Mouse (Mus musculus): ENCODE results near the gene Trim17. TPM values are rescaled to one million over a fixed set of nuclear protein-coding genes. Genes with fewer than 3 reads are reported as not detected.

The Trim17 gene
- 0.08 and 0.09 TPM in 2 replicates for polyA plus RNA-seq (2012; rRNA removed; ENCODE audit: low replicate concordance)

DNA sequence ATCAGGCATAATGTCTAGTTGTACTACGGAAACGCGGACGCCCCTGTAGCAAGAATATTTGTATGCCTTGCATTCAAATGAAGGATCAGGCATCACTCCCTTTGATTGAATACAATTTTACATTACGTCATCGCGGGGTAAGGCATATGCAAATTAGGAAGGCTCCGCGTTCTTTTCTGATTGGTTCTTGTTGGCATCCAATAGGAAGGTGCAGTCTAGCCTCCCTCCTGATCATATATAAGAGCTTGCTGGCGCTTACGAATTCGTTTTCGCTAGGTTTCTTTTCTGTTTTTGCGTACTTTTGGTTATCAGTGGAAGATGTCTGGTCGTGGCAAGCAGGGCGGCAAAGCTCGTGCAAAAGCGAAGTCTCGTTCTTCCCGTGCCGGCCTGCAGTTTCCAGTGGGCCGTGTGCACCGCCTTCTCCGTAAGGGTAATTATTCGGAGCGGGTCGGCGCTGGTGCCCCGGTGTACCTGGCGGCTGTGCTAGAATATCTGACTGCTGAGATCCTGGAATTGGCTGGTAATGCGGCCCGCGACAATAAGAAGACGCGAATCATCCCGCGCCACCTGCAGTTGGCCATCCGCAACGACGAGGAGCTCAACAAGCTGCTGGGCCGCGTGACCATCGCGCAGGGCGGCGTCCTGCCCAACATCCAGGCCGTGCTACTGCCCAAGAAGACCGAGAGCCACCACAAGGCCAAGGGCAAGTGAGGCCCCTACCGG is at the start of gene Trim17, which contains the start of gene Hist3h2a:
Gene Trim17 (plus strand): TSS at position 266 of the 723 bp plus-strand sequence.
Gene Hist3h2a (plus strand): TSS at position 266 of the 723 bp plus-strand sequence.

DNA sequence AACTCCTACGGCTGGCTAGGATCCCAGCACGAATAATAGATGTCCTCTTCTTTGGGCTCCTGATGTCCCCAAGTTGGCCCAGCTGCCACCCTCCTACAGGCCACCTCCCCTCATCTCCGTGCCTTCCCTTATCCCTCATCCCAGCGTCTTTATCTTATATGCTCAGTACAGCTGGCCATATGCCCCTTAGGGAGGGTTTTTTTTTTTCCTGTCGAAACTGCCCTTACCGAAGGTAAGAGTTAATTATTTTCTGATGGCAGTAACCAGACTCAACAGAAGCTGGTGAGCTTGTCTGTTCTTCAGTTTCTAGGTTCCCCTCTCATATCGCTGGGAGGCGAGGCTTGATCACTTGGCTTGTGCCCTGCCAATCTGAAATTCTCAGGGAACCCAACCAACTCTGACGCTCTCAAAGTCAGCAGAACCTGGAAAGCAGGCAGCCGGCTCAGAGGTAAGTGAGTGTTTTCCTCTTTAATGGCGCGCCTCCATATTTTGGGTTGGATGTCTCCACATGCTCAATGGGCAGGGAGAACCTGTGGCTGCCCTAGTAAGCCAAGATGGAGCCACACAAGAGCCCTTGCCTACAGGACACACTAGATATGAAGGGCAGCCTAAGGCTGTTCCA is 36.6 kb upstream of the Trim17 start, which contains the start of gene Btnl10:
Gene Btnl10 (plus strand): TSS at position 164 of the 622 bp plus-strand sequence.

DNA sequence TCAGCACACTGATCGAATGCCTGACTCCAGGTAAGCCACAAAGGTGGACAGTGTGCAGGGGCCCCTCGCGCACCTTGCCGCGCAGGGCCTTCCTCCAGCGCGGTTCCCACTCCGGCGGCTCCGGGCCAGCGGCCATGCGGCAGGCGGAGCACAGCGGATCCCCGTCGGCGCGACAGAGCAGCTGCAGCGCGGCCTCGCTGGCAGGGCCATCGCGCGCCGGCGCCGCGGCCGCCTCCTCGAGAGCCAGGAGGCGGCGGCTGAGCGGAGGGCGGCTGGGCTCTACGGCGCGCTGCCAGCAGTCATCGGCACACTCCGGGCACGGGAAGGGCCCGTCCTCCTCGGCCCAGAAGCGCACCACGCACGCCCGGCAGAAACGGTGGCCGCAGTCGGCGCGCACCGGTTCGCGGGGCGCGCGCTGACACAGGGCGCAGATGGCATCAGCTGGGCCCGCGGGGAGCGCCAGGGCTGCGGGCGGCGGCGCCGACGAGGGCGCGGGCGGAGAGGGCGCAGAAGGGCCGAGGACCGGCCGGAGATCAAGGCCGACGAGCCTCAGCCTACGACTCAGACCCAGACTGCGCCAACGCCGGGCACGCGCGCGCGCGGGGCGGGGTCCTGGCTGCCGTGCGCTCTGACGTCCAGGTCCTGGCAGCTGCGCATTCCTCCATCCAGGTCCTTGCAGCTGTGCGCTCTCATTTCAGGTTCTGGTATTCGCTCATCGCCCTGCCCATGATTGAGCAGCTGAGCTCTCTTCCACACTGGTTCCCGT is 16.0 kb upstream of the Trim17 start, which contains the start of gene Rnf187:
Gene Rnf187 (minus strand): TSS at position 595 of the 766 bp plus-strand sequence.

GRCm38 (mm10) chr11:58948542-58949479 is 5.7 kb upstream of the Trim17 start, which contains the start of gene Hist3h2ba:
Hist3h2ba (plus strand) TSS chr11:58948920.

GRCm38 (mm10) chr11:58978027-58978705 is 23.7 kb downstream of the Trim17 start, which contains the start of gene Trim11:
Trim11 (plus strand) TSS chr11:58978093.

Other genes starting within 250 kb of the Trim17 start
- gene Olfr318, start 230.7 kb upstream of the Trim17 start, polyA plus RNA-seq (2012; rRNA removed; ENCODE audit: low replicate concordance) = not detected in 2 replicates
- gene Olfr317, start 215.5 kb upstream of the Trim17 start, polyA plus RNA-seq (2012; rRNA removed; ENCODE audit: low replicate concordance) = not detected in 2 replicates
- gene Olfr316, start 202.0 kb upstream of the Trim17 start, polyA plus RNA-seq (2012; rRNA removed; ENCODE audit: low replicate concordance) = not detected in 2 replicates
- not detected in 2 replicates for gene Olfr315, start 181.5 kb upstream of the Trim17 start, polyA plus RNA-seq (2012; rRNA removed; ENCODE audit: low replicate concordance)
- not detected in 2 replicates for gene Olfr314, start 171.7 kb upstream of the Trim17 start, polyA plus RNA-seq (2012; rRNA removed; ENCODE audit: low replicate concordance)
- 0.39 and 2.2 TPM in 2 replicates for gene Fam183b, start 152.7 kb upstream of the Trim17 start, polyA plus RNA-seq (2012; rRNA removed; ENCODE audit: low replicate concordance)
- gene Olfr313, start 139.7 kb upstream of the Trim17 start, polyA plus RNA-seq (2012; rRNA removed; ENCODE audit: low replicate concordance) = not detected in 2 replicates
- not detected in 2 replicates for gene Olfr312, start 125.4 kb upstream of the Trim17 start, polyA plus RNA-seq (2012; rRNA removed; ENCODE audit: low replicate concordance)
- not detected in 2 replicates for gene Olfr311, start 115.4 kb upstream of the Trim17 start, polyA plus RNA-seq (2012; rRNA removed; ENCODE audit: low replicate concordance)
- 0.24 and 0.98 TPM in 2 replicates for gene Gm12258, start 107.5 kb upstream of the Trim17 start, polyA plus RNA-seq (2012; rRNA removed; ENCODE audit: low replicate concordance)
- gene 2810021J22Rik, start 87.5 kb upstream of the Trim17 start, polyA plus RNA-seq (2012; rRNA removed; ENCODE audit: low replicate concordance) = 0.36 and 0.91 TPM in 2 replicates
- gene Zfp39, start 50.5 kb upstream of the Trim17 start, polyA plus RNA-seq (2012; rRNA removed; ENCODE audit: low replicate concordance) = 0.06 and 0.07 TPM in 2 replicates
- gene Btnl10, start 36.8 kb upstream of the Trim17 start, polyA plus RNA-seq (2012; rRNA removed; ENCODE audit: low replicate concordance) = not detected in 2 replicates
- gene Rnf187, start 15.8 kb upstream of the Trim17 start, polyA plus RNA-seq (2012; rRNA removed; ENCODE audit: low replicate concordance) = 171 and 270 TPM in 2 replicates
- gene Hist3h2ba, start 5.8 kb upstream of the Trim17 start, polyA plus RNA-seq (2012; rRNA removed; ENCODE audit: low replicate concordance) = 1.5 and 3.2 TPM in 2 replicates
- gene Hist3h2a, start within 50 bp of the Trim17 start, polyA plus RNA-seq (2012; rRNA removed; ENCODE audit: low replicate concordance) = 8.0 and 11.6 TPM in 2 replicates
- 22.8 and 25.2 TPM in 2 replicates for gene Trim11, start 23.4 kb downstream of the Trim17 start, polyA plus RNA-seq (2012; rRNA removed; ENCODE audit: low replicate concordance)
- 0.83 and 1.4 TPM in 2 replicates for gene Obscn, start 181.7 kb downstream of the Trim17 start, polyA plus RNA-seq (2012; rRNA removed; ENCODE audit: low replicate concordance)
- 8.6 and 9.0 TPM in 2 replicates for gene Iba57, start 209.1 kb downstream of the Trim17 start, polyA plus RNA-seq (2012; rRNA removed; ENCODE audit: low replicate concordance)
- 6.8 and 8.6 TPM in 2 replicates for gene Gjc2, start 228.5 kb downstream of the Trim17 start, polyA plus RNA-seq (2012; rRNA removed; ENCODE audit: low replicate concordance)
- 176 and 182 TPM in 2 replicates for gene Guk1, start 237.5 kb downstream of the Trim17 start, polyA plus RNA-seq (2012; rRNA removed; ENCODE audit: low replicate concordance)
- 47.1 and 64.4 TPM in 2 replicates for gene Mrpl55, start 247.8 kb downstream of the Trim17 start, polyA plus RNA-seq (2012; rRNA removed; ENCODE audit: low replicate concordance)

Data from duodenum, adult 2 months (tissue).